Mouse (Mus musculus) G1E (cell line): Measurements from ENCODE around the gene Cort. TPM values are rescaled to one million over a fixed set of nuclear protein-coding genes. Genes with fewer than 3 reads are reported as not detected.
"Not testable (repeated sequence)": the region's sequence is repeated elsewhere in the genome, so short reads cannot be mapped to it uniquely, and the experiment has no call there.

Experiments
- ATAC-seq: 2 replicates; pipeline ENCODE4 v1.8.0; 2016; ENCODE audit warnings: mild to moderate bottlenecking; ENCODE audit not compliant: insufficient number of reproducible peaks, poor library complexity, low FRiP score, severe bottlenecking; ENCODE audit errors: extremely low read depth
- DNase-seq: peaks from one replicate; pipeline ENCODE4 v3.0.0; 2012; ENCODE audit warnings: low spot score
- H3K27me3 ChIP-seq: 2 replicates; pipeline ENCODE4 v1.6.1; 2012; ENCODE audit warnings: mild to moderate bottlenecking, low read length, inconsistent platforms; ENCODE audit not compliant: insufficient read depth
- H3K36me3 ChIP-seq: replicated peaks from 2 replicates; pipeline ENCODE3; 2012; ENCODE audit warnings: mild to moderate bottlenecking, inconsistent platforms
- H3K4me1 ChIP-seq: 2 replicates; pipeline ENCODE4 v1.6.1; 2012; ENCODE audit warnings: low read depth, low read length, inconsistent platforms, mixed read lengths; ENCODE audit not compliant: insufficient read depth
- H3K4me3 ChIP-seq: 2 replicates; pipeline ENCODE4 v1.5.1; 2012; ENCODE audit warnings: low read depth, mild to moderate bottlenecking, inconsistent platforms, low read length, moderate library complexity, mixed read lengths
- H3K9me3 ChIP-seq: replicated peaks from 2 replicates; pipeline ENCODE4 v1.6.1; 2012; ENCODE audit warnings: inconsistent platforms
- CTCF ChIP-seq: IDR thresholded peaks from 2 replicates; pipeline ENCODE4 v1.5.1; 2012; ENCODE audit warnings: low read depth, low read length, inconsistent platforms, mixed read lengths
- GATA1 ChIP-seq: IDR thresholded peaks from 2 replicates; pipeline ENCODE4 v1.6.1; 2012; ENCODE audit warnings: borderline replicate concordance, low read length, inconsistent platforms, mixed read lengths
- GATA2 ChIP-seq: IDR thresholded peaks from 2 replicates; pipeline ENCODE4 v1.6.1; 2012; ENCODE audit warnings: low read depth, low read length, inconsistent platforms, borderline replicate concordance
- POLR2AphosphoS5 ChIP-seq: IDR thresholded peaks from 2 replicates; pipeline ENCODE4 v1.6.1; 2012; ENCODE audit warnings: low read depth, low read length, inconsistent platforms; ENCODE audit not compliant: insufficient replicate concordance
- TAL1 ChIP-seq: conservative IDR thresholded peaks from 2 replicates; pipeline ENCODE4 v1.6.1; 2012; ENCODE audit warnings: low read depth, low read length, inconsistent platforms, mixed read lengths
- polyA plus RNA-seq: library from polyadenylated mRNA; stranded (reverse); fragments of >175 nt; gene quantifications from 2 replicates; pipeline ENCODE4 v1.2.3, GENCODE M21; 2012
- total RNA-seq, 2 experiments: library from RNA; stranded (forward) in 1 of 2; stranded (reverse) in 1 of 2; fragments of 200-1000 nt in 1 of 2; fragments of >200 nt in 1 of 2; fragmentation: Nextera tagmentation in 1 of 2; gene quantifications; 2 replicates each; pipeline ENCODE4 v1.2.3; 2014 to 2017

Cort gene
- total and polyA plus RNA-seq, 3 experiments, result 0.44 to 8.2 (median 1.8) TPM

GRCm38 (mm10) chr4:149131021-149131752, 4.6 kb upstream of the Cort start:
- Histone ChIP-seq H3K9me3 (no peaks in the 10 kb centered on the region), H3K4me3 (no peak overlapping the region), H3K27me3 (no peaks in the 10 kb centered on the region), H3K36me3 (peaks cover 81% of the 10 kb centered on the region), H3K4me1 (peaks cover 6% of the 10 kb centered on the region)
- ATAC-seq, result no peak
- no peak for TF ChIP-seq CTCF
- no peak for TF ChIP-seq TAL1
- no peak for TF ChIP-seq GATA2
- TF ChIP-seq POLR2AphosphoS5, result no peak
- no peak for TF ChIP-seq GATA1
- no peak for DNase-seq

DNA sequence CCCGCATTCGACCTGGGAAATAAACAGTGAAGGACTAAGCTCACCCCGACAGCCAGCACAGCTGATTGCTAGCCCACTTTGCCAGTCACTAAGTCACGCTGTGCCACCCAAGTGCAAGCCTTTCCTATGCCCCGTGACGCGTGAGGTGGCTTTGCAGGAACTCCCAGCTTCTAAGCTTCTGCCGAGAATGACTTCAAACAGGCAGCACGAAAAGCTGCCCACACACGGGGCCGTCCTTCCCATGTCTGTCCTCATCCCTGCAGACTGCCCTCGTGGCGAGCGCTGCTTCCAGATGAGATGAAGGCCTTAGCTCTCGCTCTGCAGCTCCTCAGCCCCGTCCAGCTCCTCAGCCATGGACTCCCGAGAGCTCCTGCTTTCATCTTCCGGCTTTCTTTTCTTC, 1.9 kb upstream of the Cort start:
- Histone ChIP-seq H3K36me3 (peaks cover 92% of the 10 kb centered on the region), H3K4me3 (no peak overlapping the region), H3K9me3 (no peaks in the 10 kb centered on the region), H3K4me1 (peaks cover 1% of the 10 kb centered on the region), H3K27me3 (no peaks in the 10 kb centered on the region)
- DNase-seq (no peak), ATAC-seq (no peak)
- no peak for TF ChIP-seq POLR2AphosphoS5
- no peak for TF ChIP-seq GATA2
- TF ChIP-seq GATA1, result no peak
- TF ChIP-seq TAL1, result no peak
- TF ChIP-seq CTCF, result no peak

- H3K27me3 ChIP-seq, result no peaks in the 10 kb centered on the region
- no peak overlapping the region for H3K4me3 ChIP-seq
- peaks cover 86% of the 10 kb centered on the region for H3K36me3 ChIP-seq
- no peak for TF ChIP-seq CTCF
- no peaks in the 10 kb centered on the region; the same call in 1 of the 2 replicates for H3K4me1 ChIP-seq
- H3K9me3 ChIP-seq, result no peaks in the 10 kb centered on the region
- no peak for ATAC-seq
- DNase-seq, result no peak
Measured at GRCm38 (mm10) chr4:149126115-149126509, 451 bp downstream of the Cort start.

DNA sequence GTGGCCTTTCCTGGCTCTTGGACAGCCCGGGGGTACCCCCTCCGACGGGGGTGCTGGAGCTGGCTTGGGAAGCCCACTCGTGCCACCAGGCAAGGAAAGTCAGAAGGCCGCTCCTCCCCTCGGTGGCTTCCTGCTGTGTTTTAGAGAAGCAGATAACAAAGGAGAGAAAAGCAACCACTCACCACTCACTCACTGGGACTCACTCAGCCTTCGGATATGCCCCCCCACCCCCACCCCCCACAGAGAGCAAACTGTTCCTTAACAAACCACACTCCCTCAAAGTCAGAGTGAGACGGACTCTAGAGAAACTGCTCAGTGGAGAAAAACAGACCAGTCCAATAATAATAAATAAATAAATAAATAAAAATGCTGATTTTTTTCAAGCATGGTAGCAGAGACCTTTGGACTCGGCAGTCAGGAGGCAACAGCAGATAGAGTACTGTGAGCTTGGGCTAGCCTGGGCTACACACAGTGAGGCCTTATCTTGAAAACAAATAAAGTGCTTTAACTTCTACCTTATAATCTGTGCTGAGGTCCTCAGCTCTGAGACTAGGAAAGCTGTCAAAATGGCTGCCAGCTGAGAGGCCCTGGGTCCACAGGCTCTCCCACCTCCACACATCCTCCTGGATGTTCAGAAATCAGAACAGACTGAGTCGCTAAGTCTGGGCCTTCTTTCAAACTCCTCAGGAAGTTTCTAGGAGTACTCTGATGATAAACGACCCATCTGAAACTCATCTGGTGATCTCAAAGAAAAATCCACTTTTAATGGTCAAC, 1.0 kb downstream of the Cort start:
- no peak for DNase-seq
- ATAC-seq, result no peak
- no peak for TF ChIP-seq GATA1
- TF ChIP-seq TAL1, result no peak
- no peak for TF ChIP-seq POLR2AphosphoS5
- Histone ChIP-seq H3K27me3 (no peaks in the 10 kb centered on the region), H3K9me3 (no peaks in the 10 kb centered on the region), H3K4me3 (no peak overlapping the region), H3K4me1 (no peaks in the 10 kb centered on the region; the same call in 1 of the 2 replicates), H3K36me3 (peaks cover 83% of the 10 kb centered on the region)

DNA sequence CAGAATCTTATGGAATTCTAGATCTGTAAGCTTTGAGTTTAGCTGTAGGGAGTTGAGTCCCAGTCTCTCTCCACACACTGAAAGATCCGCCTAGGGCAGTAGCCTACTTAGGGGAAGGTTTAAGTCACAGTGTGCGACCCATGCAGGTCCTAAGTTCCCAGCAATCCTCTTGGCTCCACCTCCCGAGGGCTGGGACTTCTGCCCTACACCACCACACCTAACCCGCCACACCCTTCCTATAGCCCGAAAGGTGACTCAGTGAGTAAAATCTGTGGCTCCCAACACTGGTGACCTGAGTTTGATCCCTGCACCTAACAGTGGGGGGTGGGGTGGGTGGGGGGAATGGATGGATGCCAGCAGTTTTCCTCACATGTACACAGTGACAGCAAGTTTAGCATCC, 3.1 kb downstream of the Cort start:
- no peaks in the 10 kb centered on the region for H3K27me3 ChIP-seq
- no peaks in the 10 kb centered on the region for H3K9me3 ChIP-seq
- TF ChIP-seq GATA1, result no peak
- no peak for TF ChIP-seq GATA2
- TF ChIP-seq CTCF, result no peak
- no peak for TF ChIP-seq TAL1
- TF ChIP-seq POLR2AphosphoS5, result no peak
- DNase-seq (no peak), ATAC-seq (no peak)
- peaks cover 14% of the 10 kb centered on the region for H3K4me1 ChIP-seq
- peaks cover 78% of the 10 kb centered on the region for H3K36me3 ChIP-seq
- no peak overlapping the region for H3K4me3 ChIP-seq

DNA sequence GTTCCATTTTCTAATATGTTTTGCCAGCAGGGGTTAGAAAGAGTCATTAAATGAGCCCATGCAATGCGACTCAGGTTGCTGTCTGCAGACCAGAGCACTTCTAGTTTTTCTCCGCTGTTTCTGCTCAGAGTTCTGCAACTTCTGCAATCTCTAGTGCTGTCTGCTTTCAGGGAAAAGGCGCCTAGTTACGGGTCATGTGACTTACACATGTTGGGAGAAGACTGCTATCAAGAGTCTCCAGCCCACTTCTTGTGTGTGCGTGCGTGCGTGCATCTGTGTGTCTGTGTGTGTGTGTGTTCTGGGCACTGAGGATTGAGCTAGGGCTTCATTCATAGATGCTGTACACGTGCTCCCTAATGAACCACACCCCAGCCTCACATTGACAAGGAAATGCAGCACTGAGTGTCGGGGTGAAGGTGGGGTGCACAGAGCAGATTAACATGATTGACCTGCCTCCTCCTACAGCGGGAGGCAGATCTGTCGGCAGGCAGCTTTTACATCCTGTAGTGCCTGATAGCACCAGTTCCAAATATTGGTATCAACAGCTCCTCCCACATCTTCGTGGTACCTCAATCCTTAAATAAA, 6.5 kb downstream of the Cort start:
- peaks cover 75% of the 10 kb centered on the region for H3K36me3 ChIP-seq
- peaks cover 14% of the 10 kb centered on the region for H3K4me1 ChIP-seq
- not testable (repeated sequence) for DNase-seq, H3K9me3 ChIP-seq, H3K27me3 ChIP-seq, H3K4me3 ChIP-seq
- peak; percentile 34 for ATAC-seq
